Mouse (Mus musculus): Measurements from ENCODE around the gene Itih4. TPM values are rescaled to one million over a fixed set of nuclear protein-coding genes. Genes with fewer than 3 reads are reported as not detected.

Itih4 gene
- polyA plus RNA-seq (2014; fragmentation: Nextera tagmentation; extraction: Ambion mirVana) = 0.27 and 0.53 TPM in 2 replicates

DNA sequence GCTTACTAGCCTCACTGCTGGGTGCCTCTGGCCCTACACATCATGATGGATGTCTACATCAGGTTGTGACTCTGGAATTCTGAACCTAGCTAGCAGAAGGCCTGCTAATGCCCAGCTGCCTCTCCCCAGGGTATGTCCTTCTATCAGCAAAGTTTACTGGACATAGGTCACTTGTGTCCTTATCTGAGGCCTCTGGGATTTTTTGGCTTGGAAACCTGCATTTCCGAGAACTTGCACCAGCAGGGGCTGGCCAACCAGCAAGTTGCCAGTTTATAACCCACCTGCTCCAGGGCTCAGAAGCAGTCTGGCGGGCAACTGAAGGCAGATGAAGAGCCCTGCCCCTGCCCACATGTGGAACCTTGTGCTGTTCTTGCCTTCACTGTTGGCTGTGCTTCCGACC lies at the start of gene Itih4:
Itih4 (plus strand) TSS at position 273 of the 400 bp plus-strand sequence.
- Histone ChIP-seq H3K27ac (replicated peaks in 1 of 2; ENCODE audit: control insufficient read depth in 1 of 2, insufficient read depth in 1 of 2, low read depth in 2 of 2, low read length in 2 of 2) (no peak within 1 kb of the TSS), H3K27me3 (ENCODE audit: control insufficient read depth, insufficient read depth, low read length) (no peaks in the 10 kb centered on the region), H3K9me3 (ENCODE audit: control insufficient read depth, low read length) (no peaks in the 10 kb centered on the region), H3K9ac (ENCODE audit: low read length) (no peak within 1 kb of the TSS), H3K4me1 (ENCODE audit: control insufficient read depth in 2 of 2, insufficient read depth in 2 of 2, low read length in 2 of 2) (peaks cover 6 to 8% of the 10 kb centered on the region in 2 experiments; a peak in 3 of 4 replicates), H3K36me3 (ENCODE audit: control insufficient read depth, insufficient read depth, low read length) (no peaks in the 10 kb centered on the region), H3K4me2 (ENCODE audit: low read length) (no peak within 1 kb of the TSS), H3K4me3 (ENCODE audit: control insufficient read depth in 1 of 2, insufficient read depth in 1 of 2, low read depth in 1 of 2, low read length in 2 of 2) (no peak within 1 kb of the TSS)
- ATAC-seq (ENCODE audit: insufficient number of reproducible peaks, insufficient read depth, low FRiP score, low read depth) = no peak
- 74% methylated on average over 3 of the region's 3 CpGs for WGBS

DNA sequence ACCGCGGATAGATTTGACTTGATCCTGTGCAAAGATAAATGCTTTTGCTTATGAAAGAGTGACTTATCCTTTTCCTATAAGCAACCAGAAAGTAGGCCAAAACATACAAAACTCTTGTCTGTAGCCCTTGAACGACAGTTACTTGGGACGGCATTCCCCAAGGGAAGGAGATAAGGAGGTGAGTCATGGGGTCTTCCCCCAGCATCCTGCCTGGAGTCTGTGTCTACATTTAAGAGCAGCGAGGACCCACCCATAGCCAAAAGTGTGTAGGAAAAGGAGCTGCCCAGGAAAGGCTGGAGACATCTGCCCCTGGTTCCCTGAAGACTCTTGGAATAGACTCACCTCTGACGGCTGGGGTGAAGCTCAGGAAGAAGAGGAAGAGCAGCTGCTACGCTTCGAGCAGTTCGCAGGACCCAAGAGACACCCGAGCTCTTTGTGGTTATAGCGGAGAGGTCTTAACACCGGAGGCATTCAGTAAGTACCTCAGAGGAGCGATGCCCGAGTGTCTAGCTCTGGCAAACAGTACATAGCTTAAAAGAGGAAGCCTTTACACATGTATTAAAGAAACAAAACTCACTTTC lies 48.8 kb upstream of the Itih4 start:
- Histone ChIP-seq H3K4me1 (ENCODE audit: control insufficient read depth in 2 of 2, insufficient read depth in 2 of 2, low read length in 2 of 2) (peaks cover 4 to 12% of the 10 kb centered on the region in 2 experiments), H3K4me2 (ENCODE audit: low read length) (no peak overlapping the region), H3K36me3 (ENCODE audit: control insufficient read depth, insufficient read depth, low read length) (0 out of 2 replicates have a peak, but pooled peaks cover 13% of the 10 kb centered on the region), H3K9ac (ENCODE audit: low read length) (no peak overlapping the region), H3K9me3 (ENCODE audit: control insufficient read depth, low read length) (no peaks in the 10 kb centered on the region), H3K27ac (replicated peaks in 1 of 2; ENCODE audit: control insufficient read depth in 1 of 2, insufficient read depth in 1 of 2, low read depth in 2 of 2, low read length in 2 of 2) (peak overlapping the region in 1 of 2 experiments; percentile 1; a peak in 1 of 4 replicates), H3K4me3 (ENCODE audit: control insufficient read depth in 1 of 2, insufficient read depth in 1 of 2, low read depth in 1 of 2, low read length in 2 of 2) (no peak overlapping the region), H3K27me3 (ENCODE audit: control insufficient read depth, insufficient read depth, low read length) (no peaks in the 10 kb centered on the region)
- ATAC-seq (ENCODE audit: insufficient number of reproducible peaks, insufficient read depth, low FRiP score, low read depth) = no peak
- WGBS = 69% methylated on average over 14 of the region's 14 CpGs

DNA sequence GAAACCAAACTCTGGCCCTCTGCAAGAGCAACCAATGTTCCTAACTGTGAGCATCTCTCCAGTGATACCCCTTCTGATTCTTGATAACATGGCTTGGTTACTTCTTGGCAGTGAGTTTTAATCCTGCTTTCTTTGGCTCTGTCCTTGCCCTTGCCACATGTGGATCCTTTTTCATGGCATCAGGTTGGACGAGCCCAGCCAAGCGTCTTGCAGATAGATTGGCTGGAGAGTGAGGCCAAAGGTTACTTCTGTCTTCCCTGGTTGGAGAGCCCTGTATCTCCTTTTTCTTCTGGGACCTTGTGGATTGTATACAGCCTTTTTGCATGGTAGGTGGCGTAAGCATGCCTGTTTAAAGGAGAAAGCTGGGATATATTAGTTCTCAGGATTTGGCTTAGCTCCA lies 42.6 kb upstream of the Itih4 start:
- H3K9ac ChIP-seq (ENCODE audit: low read length) = no peak overlapping the region
- H3K4me2 ChIP-seq (ENCODE audit: low read length) = no peak overlapping the region
- H3K9me3 ChIP-seq (ENCODE audit: control insufficient read depth, low read length) = no peaks in the 10 kb centered on the region
- H3K4me3 ChIP-seq (ENCODE audit: control insufficient read depth in 1 of 2, insufficient read depth in 1 of 2, low read depth in 1 of 2, low read length in 2 of 2) = no peak overlapping the region
- no peaks in the 10 kb centered on the region for H3K27me3 ChIP-seq (ENCODE audit: control insufficient read depth, insufficient read depth, low read length)
- ATAC-seq (ENCODE audit: insufficient number of reproducible peaks, insufficient read depth, low FRiP score, low read depth) = no peak
- H3K36me3 ChIP-seq (ENCODE audit: control insufficient read depth, insufficient read depth, low read length) = 0 out of 2 replicates have a peak, but pooled peaks cover 2% of the 10 kb centered on the region
- WGBS = 84% methylated on average over 3 of the region's 3 CpGs
- H3K27ac ChIP-seq (replicated peaks in 1 of 2; ENCODE audit: control insufficient read depth in 1 of 2, insufficient read depth in 1 of 2, low read depth in 2 of 2, low read length in 2 of 2) = no peak overlapping the region
- H3K4me1 ChIP-seq (ENCODE audit: control insufficient read depth in 2 of 2, insufficient read depth in 2 of 2, low read length in 2 of 2) = no peaks in the 10 kb centered on the region

DNA sequence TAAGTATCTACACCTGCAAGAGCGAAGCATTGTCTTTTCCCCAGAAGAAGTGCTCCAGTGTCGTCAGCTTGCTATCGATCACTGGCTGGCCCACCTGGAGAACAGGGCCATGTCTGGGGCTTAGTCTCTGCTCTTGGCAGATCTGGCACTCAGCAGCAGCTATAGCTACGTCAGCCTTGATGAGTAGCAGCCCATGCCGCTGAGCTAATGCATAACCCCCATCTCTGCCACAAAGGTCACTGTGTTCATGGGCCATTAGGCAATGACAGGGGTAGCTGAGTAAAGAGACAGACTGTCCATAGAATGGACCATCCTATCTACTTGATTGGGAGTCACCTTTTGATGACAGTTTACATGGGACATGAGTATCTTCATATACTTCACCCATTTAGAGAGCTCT lies 35.8 kb upstream of the Itih4 start:
- H3K27me3 ChIP-seq (ENCODE audit: control insufficient read depth, insufficient read depth, low read length) = no peaks in the 10 kb centered on the region
- no peak overlapping the region for H3K4me2 ChIP-seq (ENCODE audit: low read length)
- H3K9me3 ChIP-seq (ENCODE audit: control insufficient read depth, low read length) = no peaks in the 10 kb centered on the region
- no peaks in the 10 kb centered on the region; a peak in 1 of 4 replicates for H3K4me1 ChIP-seq (ENCODE audit: control insufficient read depth in 2 of 2, insufficient read depth in 2 of 2, low read length in 2 of 2)
- 90% methylated on average over 5 of the region's 5 CpGs for WGBS
- H3K9ac ChIP-seq (ENCODE audit: low read length) = no peak overlapping the region
- H3K27ac ChIP-seq (replicated peaks in 1 of 2; ENCODE audit: control insufficient read depth in 1 of 2, insufficient read depth in 1 of 2, low read depth in 2 of 2, low read length in 2 of 2) = no peak overlapping the region
- no peaks in the 10 kb centered on the region for H3K36me3 ChIP-seq (ENCODE audit: control insufficient read depth, insufficient read depth, low read length)
- H3K4me3 ChIP-seq (ENCODE audit: control insufficient read depth in 1 of 2, insufficient read depth in 1 of 2, low read depth in 1 of 2, low read length in 2 of 2) = no peak overlapping the region
- no peak for ATAC-seq (ENCODE audit: insufficient number of reproducible peaks, insufficient read depth, low FRiP score, low read depth)

- Histone ChIP-seq H3K4me3 (ENCODE audit: control insufficient read depth in 1 of 2, insufficient read depth in 1 of 2, low read depth in 1 of 2, low read length in 2 of 2) (no peak overlapping the region), H3K9ac (ENCODE audit: low read length) (no peak overlapping the region), H3K27me3 (ENCODE audit: control insufficient read depth, insufficient read depth, low read length) (no peaks in the 10 kb centered on the region), H3K4me2 (ENCODE audit: low read length) (no peak overlapping the region), H3K4me1 (ENCODE audit: control insufficient read depth in 2 of 2, insufficient read depth in 2 of 2, low read length in 2 of 2) (peaks cover 4% of the 10 kb centered on the region in 2 experiments; a peak in 2 of 4 replicates), H3K9me3 (ENCODE audit: control insufficient read depth, low read length) (no peaks in the 10 kb centered on the region), H3K27ac (replicated peaks in 1 of 2; ENCODE audit: control insufficient read depth in 1 of 2, insufficient read depth in 1 of 2, low read depth in 2 of 2, low read length in 2 of 2) (no peak overlapping the region), H3K36me3 (ENCODE audit: control insufficient read depth, insufficient read depth, low read length) (no peaks in the 10 kb centered on the region)
- 75% methylated on average over 5 of the region's 5 CpGs for WGBS
- ATAC-seq (ENCODE audit: insufficient number of reproducible peaks, insufficient read depth, low FRiP score, low read depth) = no peak
Observed at GRCm38 (mm10) chr14:30852325-30852724, 34.0 kb upstream of the Itih4 start.

GRCm38 (mm10) chr14:30855316-30855715 lies 31.0 kb upstream of the Itih4 start:
- Histone ChIP-seq H3K9ac (ENCODE audit: low read length) (no peak overlapping the region), H3K4me1 (ENCODE audit: control insufficient read depth in 2 of 2, insufficient read depth in 2 of 2, low read length in 2 of 2) (peaks cover 4% of the 10 kb centered on the region in 2 experiments; a peak in 2 of 4 replicates), H3K27me3 (ENCODE audit: control insufficient read depth, insufficient read depth, low read length) (no peaks in the 10 kb centered on the region), H3K4me3 (ENCODE audit: control insufficient read depth in 1 of 2, insufficient read depth in 1 of 2, low read depth in 1 of 2, low read length in 2 of 2) (no peak overlapping the region), H3K27ac (replicated peaks in 1 of 2; ENCODE audit: control insufficient read depth in 1 of 2, insufficient read depth in 1 of 2, low read depth in 2 of 2, low read length in 2 of 2) (no peak overlapping the region), H3K9me3 (ENCODE audit: control insufficient read depth, low read length) (no peaks in the 10 kb centered on the region), H3K4me2 (ENCODE audit: low read length) (no peak overlapping the region), H3K36me3 (ENCODE audit: control insufficient read depth, insufficient read depth, low read length) (no peaks in the 10 kb centered on the region)
- WGBS = 90% methylated on average over 3 of the region's 3 CpGs
- no peak for ATAC-seq (ENCODE audit: insufficient number of reproducible peaks, insufficient read depth, low FRiP score, low read depth)

- no peaks in the 10 kb centered on the region for H3K9me3 ChIP-seq (ENCODE audit: control insufficient read depth, low read length)
- 50% methylated on average over 10 of the region's 10 CpGs for WGBS
- peaks cover 4 to 7% of the 10 kb centered on the region in 2 experiments; a peak in 2 of 4 replicates for H3K4me1 ChIP-seq (ENCODE audit: control insufficient read depth in 2 of 2, insufficient read depth in 2 of 2, low read length in 2 of 2)
- ATAC-seq (ENCODE audit: insufficient number of reproducible peaks, insufficient read depth, low FRiP score, low read depth) = no peak
- H3K27me3 ChIP-seq (ENCODE audit: control insufficient read depth, insufficient read depth, low read length) = no peaks in the 10 kb centered on the region
- H3K27ac ChIP-seq (replicated peaks in 1 of 2; ENCODE audit: control insufficient read depth in 1 of 2, insufficient read depth in 1 of 2, low read depth in 2 of 2, low read length in 2 of 2) = no peak overlapping the region
- H3K36me3 ChIP-seq (ENCODE audit: control insufficient read depth, insufficient read depth, low read length) = no peaks in the 10 kb centered on the region
- no peak overlapping the region; the same call in 1 of the 2 replicates for H3K9ac ChIP-seq (ENCODE audit: low read length)
- no peak overlapping the region for H3K4me2 ChIP-seq (ENCODE audit: low read length)
- H3K4me3 ChIP-seq (ENCODE audit: control insufficient read depth in 1 of 2, insufficient read depth in 1 of 2, low read depth in 1 of 2, low read length in 2 of 2) = no peak overlapping the region
Observed at GRCm38 (mm10) chr14:30856885-30857507, 29.3 kb upstream of the Itih4 start.
